Mouse (Mus musculus) small intestine, adult 2 months (tissue): ENCODE results near the gene Shroom3.

Source experiments
- CTCF ChIP-seq: fragments of 200-500 bp; IDR thresholded peaks from 2 replicates; pipeline ENCODE4 v1.5.1; 2012; ENCODE audit warnings: low read depth, mild to moderate bottlenecking, control low read depth, inconsistent platforms, low read length, moderate library complexity, mixed read lengths; ENCODE audit not compliant: insufficient replicate concordance, insufficient read length; ENCODE audit errors: extremely low read depth
- POLR2A ChIP-seq: fragments of 200-500 bp; IDR thresholded peaks from 2 replicates; pipeline ENCODE4 v1.6.1; 2012; ENCODE audit warnings: low read depth, mild to moderate bottlenecking, control low read depth, inconsistent platforms, low read length, moderate library complexity

DNA sequence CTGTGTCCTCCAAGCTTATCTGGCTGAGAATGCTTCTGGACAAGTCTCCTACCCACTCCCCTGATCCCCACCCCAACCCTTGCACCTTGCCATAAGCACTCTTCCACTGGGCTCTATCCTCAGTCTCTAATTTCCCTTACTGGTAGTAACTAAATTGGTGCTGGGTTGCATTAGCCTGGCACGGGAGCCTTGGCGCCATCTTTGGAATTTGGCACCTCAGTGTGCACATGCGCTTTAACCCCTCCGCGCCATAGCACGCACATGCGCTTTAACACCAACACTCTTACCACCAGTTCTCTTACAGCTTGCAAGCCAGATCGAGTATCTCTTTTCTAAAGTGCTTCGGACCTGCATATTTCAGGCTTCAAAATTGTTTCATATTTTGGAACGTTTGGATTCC is 192.6 kb downstream of the Shroom3 start:
- TF ChIP-seq CTCF: no peak
- no peak for TF ChIP-seq POLR2A
